Mouse (Mus musculus) neural tube, embryonic 13.5 days (tissue): ENCODE measurements around the gene 0610012G03Rik. TPM values are rescaled to one million over a fixed set of nuclear protein-coding genes. Genes with fewer than 3 reads are reported as not detected.

Experiments
- ATAC-seq: fragments of 200-750 bp; cut with Nextera tagmentation; 2 replicates; pipeline ENCODE4 v1.8.0; 2017; ENCODE audit warnings: low read depth, mild to moderate bottlenecking, moderate TSS enrichment, moderate library complexity
- H3K27ac ChIP-seq: fragments of 300-500 bp; sonication (generic); replicated peaks from 2 replicates; pipeline ENCODE4 v1.5.1; 2015; ENCODE audit warnings: moderate library complexity, mild to moderate bottlenecking, inconsistent platforms
- H3K27me3 ChIP-seq: fragments of 300-500 bp; sonication (generic); 2 replicates; pipeline ENCODE4 v1.6.1; 2015; ENCODE audit warnings: mild to moderate bottlenecking, inconsistent platforms
- H3K36me3 ChIP-seq: fragments of 300-500 bp; sonication (generic); 2 replicates; pipeline ENCODE4 v1.6.1; 2015; ENCODE audit warnings: mild to moderate bottlenecking, inconsistent platforms
- H3K4me1 ChIP-seq: fragments of 300-500 bp; sonication (generic); replicated peaks from 2 replicates; pipeline ENCODE4 v1.6.1; 2015; ENCODE audit warnings: inconsistent platforms
- H3K4me2 ChIP-seq: fragments of 300-500 bp; sonication (generic); 2 replicates; pipeline ENCODE4 v1.6.1; 2015; ENCODE audit warnings: inconsistent platforms, mild to moderate bottlenecking, moderate library complexity
- H3K4me3 ChIP-seq: fragments of 300-500 bp; sonication (generic); 2 replicates; pipeline ENCODE4 v1.5.1; 2015; ENCODE audit warnings: mild to moderate bottlenecking, inconsistent platforms
- H3K9ac ChIP-seq: fragments of 300-500 bp; sonication (generic); 2 replicates; pipeline ENCODE4 v1.6.1; 2015; ENCODE audit warnings: moderate library complexity, mild to moderate bottlenecking, inconsistent platforms
- H3K9me3 ChIP-seq: fragments of 300-500 bp; sonication (generic); 2 replicates; pipeline ENCODE4 v1.6.1; 2016; ENCODE audit warnings: inconsistent platforms
- WGBS: fragments of 180-500 bp; shearing (Covaris S2); methylation state at CpG from one replicate; pipeline ENCODE4 v1.1.7; 2015; 5-methylcytosine and 5-hydroxymethylcytosine counted together
- polyA plus RNA-seq: library from polyadenylated mRNA; unstranded; fragments of >200 nt; fragmentation: Nextera tagmentation; extraction: Ambion mirVana; gene quantifications from 2 replicates; pipeline ENCODE4 v1.2.1, GENCODE M21; 2015

Gene 0610012G03Rik
- polyA plus RNA-seq, 1 experiment from 2014 or later = 99.5 TPM

DNA sequence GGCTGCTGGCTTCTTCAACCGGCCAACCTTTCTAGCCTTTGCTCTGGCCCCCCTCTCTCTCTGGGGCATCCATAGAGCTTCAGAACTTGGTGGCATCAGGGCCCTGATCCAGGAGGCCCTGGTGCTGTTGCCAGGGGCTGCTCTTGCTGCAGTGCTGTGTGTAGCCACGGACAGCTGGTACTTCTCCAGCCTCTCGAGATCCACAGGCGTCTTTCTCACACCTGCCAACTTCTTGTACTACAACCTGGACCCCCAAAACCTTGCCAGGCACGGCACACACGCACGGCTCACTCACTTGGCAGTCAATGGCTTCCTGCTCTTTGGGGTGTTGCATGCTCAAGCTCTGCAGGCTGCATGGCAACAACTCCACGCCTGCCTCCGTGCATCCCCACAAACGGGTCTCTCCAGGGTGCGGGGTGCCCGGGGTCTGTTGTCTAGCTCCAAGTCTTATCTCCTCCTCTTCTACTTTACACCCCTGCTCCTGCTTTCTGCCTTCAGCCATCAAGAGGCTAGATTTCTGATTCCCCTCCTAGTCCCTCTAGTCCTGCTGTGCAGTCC lies 3.5 kb downstream of the 0610012G03Rik start:
- H3K27me3 ChIP-seq = no peaks in the 10 kb centered on the region
- ATAC-seq = no peak
- H3K36me3 ChIP-seq = peaks cover 8% of the 10 kb centered on the region; the same call in 1 of the 2 replicates
- H3K4me2 ChIP-seq = no peak overlapping the region
- no peak overlapping the region for H3K27ac ChIP-seq
- peaks cover 52% of the 10 kb centered on the region for H3K4me1 ChIP-seq
- no peak overlapping the region for H3K4me3 ChIP-seq
- H3K9me3 ChIP-seq = no peaks in the 10 kb centered on the region
- WGBS = 86% methylated on average over 12 of the region's 12 CpGs
- H3K9ac ChIP-seq = 0 out of 2 replicates have a peak overlapping the region, but pooled peaks have one; percentile 47

DNA sequence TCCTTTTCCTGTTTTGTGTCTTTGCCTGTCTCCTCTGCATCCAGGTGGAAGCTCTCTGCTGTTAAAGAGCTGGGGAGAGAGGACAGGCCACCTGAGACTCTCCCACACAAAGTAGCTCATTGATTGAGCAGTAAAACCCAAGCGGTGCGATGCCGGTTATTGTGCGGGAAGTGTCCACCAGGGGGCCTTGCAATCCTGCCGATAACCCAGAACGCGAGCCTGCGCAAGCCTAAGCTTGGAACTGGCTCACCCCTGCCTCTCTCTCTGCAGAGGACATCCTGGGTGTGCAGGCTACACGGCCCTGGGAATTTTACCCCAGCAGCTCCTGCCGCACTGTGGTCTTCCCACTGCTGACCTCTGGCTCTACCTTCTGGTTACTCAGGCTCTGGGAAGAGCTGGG lies 4.3 kb downstream of the 0610012G03Rik start:
- WGBS = 8% methylated on average over 10 of the region's 10 CpGs
- Histone ChIP-seq H3K9ac (peak overlapping the region; percentile 47; the same call in 1 of the 2 replicates), H3K27ac (0 out of 2 replicates have a peak overlapping the region, but pooled peaks have one; percentile 9), H3K4me3 (no peak overlapping the region), H3K4me1 (peaks cover 44% of the 10 kb centered on the region), H3K27me3 (no peaks in the 10 kb centered on the region), H3K36me3 (peaks cover 8% of the 10 kb centered on the region; the same call in 1 of the 2 replicates), H3K4me2 (no peak overlapping the region), H3K9me3 (no peaks in the 10 kb centered on the region)
- peak; percentile 49 for ATAC-seq

DNA sequence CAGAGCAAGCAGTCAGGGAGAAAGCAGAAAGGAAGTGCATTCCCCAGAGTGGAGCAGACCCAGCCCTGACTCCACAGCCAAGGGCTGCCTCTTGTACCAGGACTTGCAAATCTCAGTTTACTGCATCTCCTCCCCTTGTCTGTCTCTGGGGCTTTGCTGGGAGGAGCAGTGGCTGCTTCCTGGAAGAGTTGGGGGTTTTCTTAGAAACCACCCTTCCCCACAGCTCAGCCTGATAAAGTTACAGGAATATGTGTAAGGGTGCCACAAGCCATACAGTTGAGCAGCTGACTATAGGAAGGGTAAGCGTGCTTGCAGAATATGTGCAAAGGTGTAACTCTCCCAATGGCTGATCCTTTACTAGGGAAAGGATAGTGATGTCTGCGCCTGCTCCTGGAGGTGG lies 7.7 kb downstream of the 0610012G03Rik start:
- H3K9ac ChIP-seq = no peak overlapping the region
- H3K9me3 ChIP-seq = no peaks in the 10 kb centered on the region
- no peak overlapping the region for H3K4me2 ChIP-seq
- H3K4me3 ChIP-seq = no peak overlapping the region
- H3K4me1 ChIP-seq = peaks cover 21% of the 10 kb centered on the region
- WGBS = 58% methylated on average over 2 of the region's 2 CpGs
- no peak for ATAC-seq
- no peak overlapping the region for H3K27ac ChIP-seq
- H3K27me3 ChIP-seq = peaks cover 14% of the 10 kb centered on the region
- peaks cover 8% of the 10 kb centered on the region; the same call in 1 of the 2 replicates for H3K36me3 ChIP-seq

DNA sequence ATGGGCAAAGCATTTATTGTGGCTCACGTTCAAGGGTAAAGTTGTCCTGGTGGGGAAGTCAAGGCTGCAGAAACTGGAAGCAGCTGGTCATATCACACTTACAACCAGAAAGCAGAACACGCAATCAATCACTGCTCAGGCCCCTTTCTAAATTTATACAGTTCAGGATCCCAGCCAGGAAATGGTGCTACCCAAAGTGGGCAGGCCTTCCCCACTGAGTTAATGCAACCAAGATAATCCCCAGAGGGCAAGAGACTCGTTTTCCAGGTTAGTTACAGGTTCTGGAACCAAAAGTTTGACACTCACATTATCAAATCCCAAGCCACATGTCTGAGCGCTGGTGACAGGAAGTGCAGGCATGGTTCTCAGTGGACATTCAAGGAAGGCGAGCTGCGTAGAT lies 9.4 kb downstream of the 0610012G03Rik start:
- H3K4me1 ChIP-seq = peaks cover 22% of the 10 kb centered on the region
- H3K27ac ChIP-seq = no peak overlapping the region
- H3K4me2 ChIP-seq = no peak overlapping the region
- no peak overlapping the region for H3K4me3 ChIP-seq
- no peak overlapping the region for H3K9ac ChIP-seq
- peaks cover 21% of the 10 kb centered on the region for H3K27me3 ChIP-seq
- H3K9me3 ChIP-seq = no peaks in the 10 kb centered on the region
- ATAC-seq = no peak
- H3K36me3 ChIP-seq = no peaks in the 10 kb centered on the region
- WGBS = 74% methylated on average over 6 of the region's 6 CpGs

DNA sequence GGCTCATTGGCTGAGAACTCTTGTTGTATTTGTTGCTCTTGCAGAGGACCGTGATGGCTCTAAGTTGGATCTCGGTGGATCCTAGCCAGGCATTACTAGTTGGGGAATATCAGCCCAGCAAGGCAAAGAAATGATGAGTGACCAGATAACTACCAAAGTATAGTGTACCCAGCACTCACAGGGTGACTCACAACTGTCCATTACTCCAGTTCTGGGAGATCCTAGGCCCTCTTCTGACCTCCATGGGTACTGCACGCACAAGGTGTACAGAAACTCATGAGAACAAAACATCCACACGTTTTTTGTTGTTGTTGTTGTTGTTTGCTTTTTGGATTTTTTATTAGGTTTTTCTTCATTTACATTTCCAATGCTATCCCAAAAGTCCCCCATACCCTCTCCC lies 11.7 kb downstream of the 0610012G03Rik start:
- 87% methylated on average over 4 of the region's 4 CpGs for WGBS
- H3K36me3 ChIP-seq = no peaks in the 10 kb centered on the region
- H3K4me1 ChIP-seq = peaks cover 39% of the 10 kb centered on the region
- H3K4me3 ChIP-seq = no peak overlapping the region
- ATAC-seq = no peak
- no peak overlapping the region for H3K4me2 ChIP-seq
- H3K27ac ChIP-seq = no peak overlapping the region
- no peaks in the 10 kb centered on the region for H3K9me3 ChIP-seq
- H3K27me3 ChIP-seq = peaks cover 21% of the 10 kb centered on the region
- no peak overlapping the region for H3K9ac ChIP-seq

DNA sequence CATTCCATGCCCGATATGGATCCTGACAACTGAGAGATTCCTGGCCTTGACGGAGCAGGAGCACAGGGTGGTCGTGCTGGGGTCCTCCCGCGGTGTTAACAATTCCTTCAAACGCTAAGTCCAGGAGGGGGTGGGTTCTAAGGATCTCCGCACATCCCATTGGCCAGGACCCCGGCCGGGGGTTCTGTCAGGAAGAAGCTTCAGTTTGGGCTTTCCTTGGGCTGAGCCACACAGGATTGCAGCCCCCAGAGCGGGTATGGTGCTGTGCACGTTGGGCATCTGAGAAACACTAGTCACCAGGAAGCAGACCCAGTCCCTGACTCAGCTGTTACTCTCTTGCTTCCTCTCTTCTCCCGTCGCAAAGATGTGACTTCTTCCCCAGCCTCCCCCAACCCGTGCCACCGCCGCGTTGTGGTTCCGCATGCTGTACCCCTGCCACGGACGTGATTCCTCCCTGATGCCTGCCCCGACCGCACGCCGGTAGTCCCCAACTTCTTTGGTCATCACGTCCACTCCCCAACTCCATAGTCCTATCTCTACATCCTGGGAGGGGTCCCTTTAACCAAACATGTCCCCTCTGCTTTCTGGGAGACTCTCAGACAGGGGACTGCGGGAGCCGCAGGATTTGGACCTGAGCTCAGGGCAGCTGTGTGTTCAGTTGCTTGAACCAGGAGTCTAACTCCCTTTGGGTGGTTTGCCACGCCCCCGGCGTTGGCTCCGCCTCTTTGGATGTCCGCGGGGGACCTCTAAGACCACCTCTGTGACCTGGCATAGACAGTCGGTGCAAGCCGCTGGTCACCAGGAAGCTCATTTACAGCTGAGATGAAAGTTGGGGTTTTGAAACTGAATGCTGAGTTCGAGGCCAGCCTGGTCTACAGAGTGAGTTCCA lies 13.0 kb downstream of the 0610012G03Rik start:
- no peaks in the 10 kb centered on the region for H3K9me3 ChIP-seq
- 5% methylated on average over 32 of the region's 36 CpGs for WGBS
- peaks cover 41% of the 10 kb centered on the region for H3K4me1 ChIP-seq
- ATAC-seq = no peak
- peaks cover 21% of the 10 kb centered on the region for H3K27me3 ChIP-seq
- peak overlapping the region; percentile 47 for H3K4me3 ChIP-seq
- H3K36me3 ChIP-seq = no peaks in the 10 kb centered on the region
- peak overlapping the region; percentile 97 for H3K27ac ChIP-seq
- H3K4me2 ChIP-seq = peak overlapping the region; percentile 74
- peak overlapping the region; percentile 78 for H3K9ac ChIP-seq

DNA sequence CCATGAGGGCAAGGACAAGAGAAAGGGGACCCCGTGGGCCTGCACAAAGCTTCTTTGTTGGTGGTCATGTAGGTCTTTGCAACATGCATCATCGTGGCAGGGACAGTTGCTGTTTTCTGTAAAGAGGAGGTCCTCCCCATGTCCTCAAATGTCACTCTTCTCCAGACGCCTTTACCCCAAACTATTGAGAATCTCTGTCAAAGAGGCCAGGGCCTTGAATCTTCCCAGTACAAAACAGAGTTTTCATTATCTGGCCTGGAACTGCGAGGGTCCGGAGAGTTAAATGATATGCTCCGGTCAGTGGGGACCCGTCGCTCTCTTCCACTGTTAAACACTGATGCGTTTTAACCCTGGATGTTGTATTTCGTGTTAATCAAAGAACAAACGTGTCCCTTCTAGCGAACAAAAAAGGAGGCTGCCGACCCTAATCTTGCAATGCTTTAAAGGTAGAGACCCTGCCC lies 13.7 kb downstream of the 0610012G03Rik start:
- Histone ChIP-seq H3K4me2 (peak overlapping the region; percentile 74), H3K27me3 (peaks cover 21% of the 10 kb centered on the region), H3K9ac (peak overlapping the region; percentile 78), H3K4me1 (peaks cover 41% of the 10 kb centered on the region), H3K36me3 (no peaks in the 10 kb centered on the region), H3K4me3 (peak overlapping the region; percentile 47), H3K27ac (peak overlapping the region; percentile 97), H3K9me3 (no peaks in the 10 kb centered on the region)
- 10% methylated on average over 13 of the region's 13 CpGs for WGBS
- ATAC-seq = no peak

DNA sequence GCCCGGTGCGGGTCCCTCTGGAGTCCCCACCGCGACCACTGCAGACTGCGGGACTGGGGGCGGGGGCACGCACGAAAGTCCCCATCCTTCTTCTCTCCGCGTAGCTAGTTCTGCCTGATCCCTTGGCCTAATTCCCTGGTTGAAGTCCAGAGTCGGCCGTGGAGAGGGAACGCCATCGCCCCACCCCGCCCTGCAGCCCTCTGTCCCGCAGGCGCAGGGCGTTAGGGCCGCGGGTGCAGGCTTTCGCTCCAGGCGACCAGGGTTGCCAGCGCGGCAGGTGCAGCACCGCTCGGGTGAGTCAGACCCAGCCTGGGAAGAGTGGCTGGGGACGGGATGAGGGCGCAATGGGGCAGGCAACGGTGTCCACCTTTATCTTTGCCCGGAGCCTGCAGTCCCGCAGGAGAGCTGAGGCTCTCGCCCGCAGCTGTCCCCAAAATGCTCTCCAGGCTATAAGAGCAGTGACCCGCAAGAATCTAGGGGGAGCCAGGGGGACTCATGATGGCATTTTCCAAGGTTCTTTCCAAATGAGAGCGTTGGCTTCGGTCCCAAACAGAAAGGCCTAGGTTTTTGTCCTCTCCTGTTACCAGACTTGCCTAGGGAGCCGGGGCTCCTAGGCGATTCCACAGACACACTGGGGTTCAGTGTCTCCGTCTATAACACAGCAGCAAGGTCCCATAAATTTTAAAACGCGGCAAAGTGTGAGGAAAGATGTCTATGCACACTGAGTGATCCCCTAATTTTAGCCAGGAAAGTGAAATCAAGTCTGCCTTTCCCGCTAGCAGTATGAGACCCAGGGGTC lies 14.3 kb downstream of the 0610012G03Rik start, which contains the start of gene Pigz:
Gene Pigz, plus strand, starts transcription at position 101 of the 799 bp plus-strand sequence.
- peak within 1 kb of the TSS; percentile 74 for H3K4me2 ChIP-seq

DNA sequence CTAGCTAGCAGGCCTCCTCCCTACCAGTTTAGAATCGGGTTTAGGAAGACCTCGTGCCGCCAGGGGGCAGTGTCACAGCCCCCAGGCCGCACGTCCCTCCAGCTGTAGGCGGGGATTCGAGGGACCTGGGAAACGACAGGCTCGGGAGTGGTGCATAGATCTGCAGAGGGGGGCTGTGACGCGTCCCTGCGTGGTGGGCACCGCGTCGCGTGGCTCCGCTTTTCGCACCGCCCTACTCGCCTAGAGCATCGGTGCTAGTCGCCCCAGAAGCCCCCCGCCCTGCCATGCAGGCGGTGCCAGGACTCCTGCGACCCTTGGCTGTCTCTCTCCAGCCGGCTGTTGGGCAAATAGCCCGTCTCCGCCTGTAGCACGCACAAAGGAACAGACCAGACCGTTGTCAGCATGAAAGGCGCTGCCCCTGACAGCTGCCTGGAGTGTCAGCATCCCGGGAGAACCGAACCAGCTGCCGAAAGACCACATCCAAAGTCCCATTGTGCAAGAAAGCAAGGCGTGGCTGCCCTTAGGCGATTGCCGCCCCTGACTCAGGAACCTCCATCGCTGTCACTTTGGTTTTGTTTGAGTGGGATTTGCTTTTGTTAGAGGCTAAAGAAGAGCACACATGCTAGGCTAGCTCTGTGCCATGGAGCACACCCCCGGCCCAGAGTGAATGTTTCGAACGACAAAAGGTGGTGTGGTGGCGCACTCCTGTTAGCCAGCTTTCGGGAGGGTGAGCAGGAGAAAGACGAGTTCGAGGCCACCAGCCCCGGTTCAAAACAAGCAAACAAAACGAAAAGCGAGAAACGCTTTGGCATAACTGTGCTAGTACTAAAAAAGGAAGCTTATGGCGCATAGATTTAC lies 15.2 kb downstream of the 0610012G03Rik start:
- peaks cover 41% of the 10 kb centered on the region for H3K4me1 ChIP-seq
- peaks cover 21% of the 10 kb centered on the region for H3K27me3 ChIP-seq
- peak overlapping the region; percentile 74 for H3K4me2 ChIP-seq
- ATAC-seq = peak; percentile 95
- no peaks in the 10 kb centered on the region for H3K36me3 ChIP-seq
- peak overlapping the region; percentile 97 for H3K27ac ChIP-seq
- 1% methylated on average over 50 of the region's 50 CpGs for WGBS
- H3K4me3 ChIP-seq = peak overlapping the region; percentile 47
- peak overlapping the region; percentile 78 for H3K9ac ChIP-seq
- H3K9me3 ChIP-seq = no peaks in the 10 kb centered on the region

More for the DNA sequence above, 14.3 kb downstream of the 0610012G03Rik start, which contains the start of gene Pigz:
- 3% methylated on average over 42 of the region's 42 CpGs for WGBS
- peak; percentile 22 for ATAC-seq
- Histone ChIP-seq H3K4me1 (peaks cover 41% of the 10 kb centered on the region), H3K4me3 (peak within 1 kb of the TSS; percentile 47), H3K9me3 (no peaks in the 10 kb centered on the region), H3K27ac (peak within 1 kb of the TSS; percentile 97), H3K27me3 (peaks cover 21% of the 10 kb centered on the region), H3K9ac (peak within 1 kb of the TSS; percentile 78), H3K36me3 (no peaks in the 10 kb centered on the region)

DNA sequence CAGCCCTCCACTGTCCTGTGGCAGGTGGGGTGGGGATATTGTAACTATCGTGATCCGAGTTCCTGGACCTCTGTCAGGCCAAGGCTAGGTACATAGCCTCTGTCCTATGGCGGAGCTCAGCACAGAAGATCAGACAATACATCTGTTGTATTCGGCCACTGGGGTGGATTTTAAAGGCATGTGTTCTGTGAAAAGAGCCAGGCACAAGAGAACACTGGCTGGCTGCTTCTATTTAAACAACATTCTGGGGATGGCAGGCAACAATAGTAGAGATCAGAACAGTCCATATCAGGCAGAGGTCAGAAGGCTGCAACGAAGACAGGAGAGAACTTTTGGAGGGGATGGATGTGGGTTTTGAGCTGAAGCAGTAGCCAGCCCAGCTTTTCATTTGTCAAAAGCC lies 16.0 kb downstream of the 0610012G03Rik start:
- H3K27ac ChIP-seq = peak overlapping the region; percentile 97
- peak overlapping the region; percentile 78 for H3K9ac ChIP-seq
- WGBS = 20% methylated on average over 5 of the region's 5 CpGs
- peaks cover 41% of the 10 kb centered on the region for H3K4me1 ChIP-seq
- peak overlapping the region; percentile 74; the same call in 1 of the 2 replicates for H3K4me2 ChIP-seq
- no peak overlapping the region for H3K4me3 ChIP-seq
- H3K36me3 ChIP-seq = no peaks in the 10 kb centered on the region
- no peaks in the 10 kb centered on the region for H3K9me3 ChIP-seq
- H3K27me3 ChIP-seq = peaks cover 21% of the 10 kb centered on the region
- peak; percentile 10 for ATAC-seq

DNA sequence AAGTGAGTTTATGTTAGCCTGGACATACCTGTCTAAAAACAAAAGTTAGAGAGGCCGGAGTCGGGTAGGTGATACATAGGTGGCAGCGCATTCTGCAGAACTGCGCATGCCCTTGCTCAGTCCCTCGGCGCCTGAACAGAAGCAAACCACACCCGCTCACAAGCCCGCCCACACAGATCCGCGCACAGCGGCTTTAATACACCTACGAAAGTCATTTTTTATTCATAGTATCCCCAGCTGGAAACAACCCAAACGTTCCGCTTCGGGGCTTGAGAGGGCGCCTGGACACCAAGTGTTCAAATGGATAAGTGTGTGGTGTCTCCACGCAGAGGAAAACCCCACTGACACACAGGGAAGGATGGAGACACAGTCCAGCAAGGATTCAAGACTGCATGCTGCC lies 17.0 kb downstream of the 0610012G03Rik start:
- Histone ChIP-seq H3K4me2 (no peak overlapping the region), H3K9ac (no peak overlapping the region), H3K4me3 (no peak overlapping the region), H3K27me3 (peaks cover 14% of the 10 kb centered on the region), H3K9me3 (no peaks in the 10 kb centered on the region), H3K36me3 (no peaks in the 10 kb centered on the region), H3K4me1 (peaks cover 41% of the 10 kb centered on the region), H3K27ac (no peak overlapping the region)
- WGBS = 52% methylated on average over 17 of the region's 17 CpGs
- no peak for ATAC-seq
